Mouse (Mus musculus) liver, embryonic 12.5 days (tissue): ENCODE data around the gene Oit3. TPM values are rescaled to one million over a fixed set of nuclear protein-coding genes. Genes with fewer than 3 reads are reported as not detected.
"Not testable (repeated sequence)": the region's sequence is repeated elsewhere in the genome, so short reads cannot be mapped to it uniquely, and the experiment has no call there.

Experiments
- ATAC-seq: fragments of 200-750 bp; cut with Nextera tagmentation; 2 replicates; pipeline ENCODE4 v1.8.0; 2017; ENCODE audit warnings: moderate number of reproducible peaks, mild to moderate bottlenecking, moderate library complexity
- H3K27ac ChIP-seq: fragments of 300-500 bp; sonication (generic); 2 replicates; pipeline ENCODE4 v1.5.1; 2016; ENCODE audit warnings: mild to moderate bottlenecking
- H3K27me3 ChIP-seq: fragments of 300-500 bp; sonication (generic); replicated peaks from 2 replicates; pipeline ENCODE4 v1.6.1; 2016; ENCODE audit warnings: mild to moderate bottlenecking, moderate library complexity
- H3K36me3 ChIP-seq: fragments of 300-500 bp; sonication (generic); 2 replicates; pipeline ENCODE4 v1.6.1; 2016; ENCODE audit warnings: mild to moderate bottlenecking, moderate library complexity
- H3K4me1 ChIP-seq: fragments of 300-500 bp; sonication (generic); 2 replicates; pipeline ENCODE4 v1.6.1; 2016
- H3K4me2 ChIP-seq: fragments of 300-500 bp; sonication (generic); 2 replicates; pipeline ENCODE4 v1.6.1; 2016; ENCODE audit warnings: mild to moderate bottlenecking, moderate library complexity
- H3K4me3 ChIP-seq: fragments of 300-500 bp; sonication (generic); 2 replicates; pipeline ENCODE4 v1.5.1; 2016; ENCODE audit warnings: mild to moderate bottlenecking, moderate library complexity
- H3K9ac ChIP-seq: fragments of 300-500 bp; sonication (generic); 2 replicates; pipeline ENCODE4 v1.6.1; 2016; ENCODE audit warnings: mild to moderate bottlenecking, moderate library complexity
- H3K9me3 ChIP-seq: fragments of 300-500 bp; sonication (generic); replicated peaks from 2 replicates; pipeline ENCODE4 v1.6.1; 2016; ENCODE audit warnings: mild to moderate bottlenecking, moderate library complexity
- WGBS: fragments of 180-500 bp; shearing (Covaris S2); methylation state at CpG from one replicate; pipeline ENCODE4 v1.1.7; 2016; ENCODE audit not compliant: insufficient replicate concordance; 5-methylcytosine and 5-hydroxymethylcytosine counted together
- polyA plus RNA-seq: library from polyadenylated mRNA; unstranded; fragments of >200 nt; fragmentation: Nextera tagmentation; extraction: Ambion mirVana; gene quantifications from 2 replicates; pipeline ENCODE4 v1.2.1, GENCODE M21; 2016

The Oit3 gene
- polyA plus RNA-seq, 1 experiment from 2014 or later, result 37.4 TPM

GRCm38 (mm10) chr10:59391907-59392306 is 49.7 kb downstream of the Oit3 start:
- Histone ChIP-seq H3K4me1 (peaks cover 4% of the 10 kb centered on the region; the same call in 1 of the 2 replicates), H3K4me3 (no peak overlapping the region), H3K4me2 (no peak overlapping the region), H3K27ac (no peak overlapping the region), H3K9ac (no peak overlapping the region), H3K9me3 (peaks cover 4% of the 10 kb centered on the region; the same call in 1 of the 2 replicates), H3K36me3 (peaks cover 3% of the 10 kb centered on the region; the same call in 1 of the 2 replicates), H3K27me3 (no peaks in the 10 kb centered on the region)
- 4% methylated on average over 4 of the region's 4 CpGs for WGBS
- no peak for ATAC-seq

- Histone ChIP-seq H3K27me3 (no peaks in the 10 kb centered on the region), H3K4me2 (no peak overlapping the region), H3K9ac (no peak overlapping the region), H3K36me3 (peaks cover 3% of the 10 kb centered on the region; the same call in 1 of the 2 replicates), H3K27ac (no peak overlapping the region), H3K9me3 (peaks cover 4% of the 10 kb centered on the region; the same call in 1 of the 2 replicates), H3K4me3 (no peak overlapping the region), H3K4me1 (peaks cover 4% of the 10 kb centered on the region; the same call in 1 of the 2 replicates)
- WGBS, result 80% methylated on average over 3 of the region's 3 CpGs
- no peak for ATAC-seq
These were observed 51.9 kb downstream of the Oit3 start for GRCm38 (mm10) chr10:59389652-59390051.

GRCm38 (mm10) chr10:59386951-59387350 is 54.6 kb downstream of the Oit3 start:
- Histone ChIP-seq H3K36me3 (peaks cover 3% of the 10 kb centered on the region; the same call in 1 of the 2 replicates), H3K4me3 (no peak overlapping the region), H3K4me2 (no peak overlapping the region), H3K4me1 (peaks cover 3% of the 10 kb centered on the region; the same call in 1 of the 2 replicates), H3K27ac (no peak overlapping the region), H3K27me3 (no peaks in the 10 kb centered on the region), H3K9me3 (peaks cover 4% of the 10 kb centered on the region; the same call in 1 of the 2 replicates), H3K9ac (no peak overlapping the region)
- no peak for ATAC-seq
- WGBS, result 80% methylated on average over 8 of the region's 8 CpGs

DNA sequence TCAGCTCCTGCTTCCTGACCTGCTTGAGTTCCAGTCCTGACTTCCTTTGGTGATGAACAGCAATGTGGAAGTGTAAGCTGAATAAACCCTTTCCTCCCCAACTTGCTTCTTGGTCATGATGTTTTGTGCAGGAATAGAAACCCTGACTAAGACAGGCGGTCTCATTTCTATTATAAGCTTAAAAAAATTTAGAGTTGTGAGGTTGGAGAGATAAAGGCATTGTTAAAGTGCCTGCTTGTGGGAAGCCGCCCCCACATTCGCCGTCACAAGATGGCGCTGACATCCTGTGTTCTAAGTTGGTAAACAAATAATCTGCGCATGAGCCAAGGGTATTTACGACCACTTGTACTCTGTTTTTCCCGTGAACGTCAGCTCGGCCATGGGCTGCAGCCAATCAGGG is 60.0 kb downstream of the Oit3 start:
- H3K27me3 ChIP-seq, ATAC-seq, H3K36me3 ChIP-seq, H3K9me3 ChIP-seq, H3K4me2 ChIP-seq, H3K27ac ChIP-seq, H3K4me3 ChIP-seq, H3K9ac ChIP-seq: not testable (repeated sequence)
- peaks cover 18% of the 10 kb centered on the region for H3K4me1 ChIP-seq
- 71% methylated on average over 7 of the region's 10 CpGs for WGBS

- WGBS, result 36% methylated on average over 2 of the region's 2 CpGs
- Histone ChIP-seq H3K4me2 (peak overlapping the region; percentile 38), H3K9me3 (no peaks in the 10 kb centered on the region), H3K4me3 (no peak overlapping the region), H3K36me3 (0 out of 2 replicates have a peak, but pooled peaks cover 5% of the 10 kb centered on the region), H3K27ac (peak overlapping the region; percentile 74), H3K4me1 (peaks cover 18% of the 10 kb centered on the region), H3K9ac (peak overlapping the region; percentile 43), H3K27me3 (no peaks in the 10 kb centered on the region)
- ATAC-seq, result peak; percentile 73
These were observed 61.2 kb downstream of the Oit3 start for GRCm38 (mm10) chr10:59380411-59380821.

- ATAC-seq, result peak; percentile 32
- H3K4me2 ChIP-seq, result peak overlapping the region; percentile 38
- H3K9ac ChIP-seq, result peak overlapping the region; percentile 43
- no peaks in the 10 kb centered on the region for H3K27me3 ChIP-seq
- peaks cover 18% of the 10 kb centered on the region for H3K4me1 ChIP-seq
- peaks cover 6% of the 10 kb centered on the region; the same call in 1 of the 2 replicates for H3K36me3 ChIP-seq
- H3K4me3 ChIP-seq, result no peak overlapping the region
- no peaks in the 10 kb centered on the region for H3K9me3 ChIP-seq
- H3K27ac ChIP-seq, result peak overlapping the region; percentile 74
- WGBS, result 18% methylated on average over 3 of the region's 3 CpGs
These were observed 61.7 kb downstream of the Oit3 start for GRCm38 (mm10) chr10:59379927-59380326.

DNA sequence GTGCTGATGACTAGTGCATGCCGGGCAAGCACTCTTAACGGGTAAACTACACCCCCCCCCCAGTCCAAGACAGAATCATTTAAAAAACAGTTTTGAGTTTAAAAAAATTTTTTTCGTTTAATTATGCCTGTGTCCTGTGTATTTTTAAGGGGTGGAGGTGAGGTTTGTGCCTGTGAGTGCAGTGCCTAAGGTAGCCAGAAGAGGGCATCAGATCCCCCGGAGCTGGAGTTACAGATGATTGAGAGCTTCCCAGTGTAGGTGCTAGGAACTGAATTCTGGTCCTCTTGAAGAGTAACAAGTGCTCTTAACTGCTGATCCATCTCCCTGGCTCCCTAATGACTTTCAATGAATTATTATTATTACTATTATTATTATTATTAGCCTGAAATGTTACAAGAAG is 62.9 kb downstream of the Oit3 start:
- no peaks in the 10 kb centered on the region for H3K9me3 ChIP-seq
- H3K27me3 ChIP-seq, result no peaks in the 10 kb centered on the region
- peaks cover 17% of the 10 kb centered on the region for H3K36me3 ChIP-seq
- no peak overlapping the region for H3K9ac ChIP-seq
- peaks cover 18% of the 10 kb centered on the region for H3K4me1 ChIP-seq
- H3K4me2 ChIP-seq, result no peak overlapping the region
- H3K27ac ChIP-seq, result no peak overlapping the region
- no peak for ATAC-seq
- 81% methylated on average over 4 of the region's 4 CpGs for WGBS
- no peak overlapping the region for H3K4me3 ChIP-seq

- no peak overlapping the region for H3K9ac ChIP-seq
- peaks cover 18% of the 10 kb centered on the region for H3K4me1 ChIP-seq
- no peak overlapping the region for H3K4me3 ChIP-seq
- 84% methylated on average over 10 of the region's 10 CpGs for WGBS
- H3K4me2 ChIP-seq, result no peak overlapping the region
- H3K27me3 ChIP-seq, result no peaks in the 10 kb centered on the region
- no peak overlapping the region for H3K27ac ChIP-seq
- H3K9me3 ChIP-seq, result no peaks in the 10 kb centered on the region
- ATAC-seq, result no peak
- peaks cover 23% of the 10 kb centered on the region for H3K36me3 ChIP-seq
These were observed 63.7 kb downstream of the Oit3 start for GRCm38 (mm10) chr10:59377906-59378305.

Other genes with a start within 250 kb of the Oit3 start
- gene Sept10, start 219.9 kb downstream of the Oit3 start, polyA plus RNA-seq, result 12.8 and 12.9 TPM in 2 replicates
- gene Sowahc, start 219.8 kb downstream of the Oit3 start, polyA plus RNA-seq, result 2.8 and 3.1 TPM in 2 replicates
- 24.7 and 27.4 TPM in 2 replicates for gene P4ha1, start 118.5 kb downstream of the Oit3 start, polyA plus RNA-seq
- gene Gm10273, start 46.1 kb downstream of the Oit3 start, polyA plus RNA-seq, result 4.2 and 5.2 TPM in 2 replicates
- gene Pla2g12b, start 38.1 kb downstream of the Oit3 start, polyA plus RNA-seq, result 39.0 and 41.3 TPM in 2 replicates
- gene Gm10322, start 174.3 kb upstream of the Oit3 start, polyA plus RNA-seq, result not detected in 2 replicates
- gene Mcu, start 174.9 kb upstream of the Oit3 start, polyA plus RNA-seq, result 14.3 and 14.6 TPM in 2 replicates